Mouse (Mus musculus) embryonic fibroblast, embryonic 13.5 days (primary cell): ENCODE data around the gene Zbtb22.

ENCODE experiments used
- CTCF ChIP-seq: IDR thresholded peaks from 2 replicates; pipeline ENCODE4 v1.5.1; 2011; ENCODE audit warnings: mild to moderate bottlenecking, control low read depth, low read length, moderate library complexity, borderline replicate concordance; ENCODE audit not compliant: insufficient read depth
- POLR2A ChIP-seq: IDR thresholded peaks from 2 replicates; pipeline ENCODE4 v1.6.1; 2011; ENCODE audit warnings: low read depth, mild to moderate bottlenecking, control low read depth, low read length, moderate library complexity

DNA sequence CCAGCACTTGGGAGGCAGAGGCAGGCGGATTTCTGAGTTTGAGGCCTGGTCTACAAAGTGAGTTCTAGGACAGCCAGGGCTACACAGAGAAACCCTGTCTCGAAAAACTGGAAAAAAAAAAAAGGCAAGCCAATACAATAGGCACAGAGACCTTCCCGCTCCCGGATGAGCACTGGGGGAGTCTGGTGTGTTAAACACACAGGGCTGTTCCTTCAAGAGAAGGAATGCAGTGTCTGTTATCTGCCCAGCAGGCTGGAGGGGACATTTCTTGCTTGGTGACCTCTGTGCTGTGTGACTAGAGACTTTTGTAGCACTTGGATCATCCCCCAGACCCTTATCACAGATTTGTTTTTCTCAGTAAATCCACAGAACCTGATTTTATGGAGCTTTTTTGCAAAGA lies 14.1 kb upstream of the Zbtb22 start:
- no peak for TF ChIP-seq POLR2A
- TF ChIP-seq CTCF, result no peak
